Mouse (Mus musculus): ENCODE results near the gene Slc9a8. TPM values are rescaled to one million over a fixed set of nuclear protein-coding genes. Genes with fewer than 3 reads are reported as not detected.

Gene Slc9a8
- polyA plus RNA-seq, 2 experiments from 2014 or later = 42.4 to 75.1 TPM

- no peak for ATAC-seq
Measured at GRCm38 (mm10) chr2:167415970-167416563, 5.4 kb upstream of the Slc9a8 start.

- ATAC-seq = no peak
Measured at GRCm38 (mm10) chr2:167417048-167417447, 4.5 kb upstream of the Slc9a8 start.

GRCm38 (mm10) chr2:167417694-167418093 lies 3.8 kb upstream of the Slc9a8 start:
- no peak for ATAC-seq

GRCm38 (mm10) chr2:167419204-167419603 lies 2.3 kb upstream of the Slc9a8 start:
- peak; percentile 42 for ATAC-seq

- ATAC-seq = no peak
Measured at GRCm38 (mm10) chr2:167420811-167421241, 686 bp upstream of the Slc9a8 start.

- ATAC-seq = no peak
Measured at GRCm38 (mm10) chr2:167422150-167422470, 598 bp downstream of the Slc9a8 start.

- no peak for ATAC-seq
Measured at GRCm38 (mm10) chr2:167423031-167423611, 1.6 kb downstream of the Slc9a8 start.

- no peak for ATAC-seq
Measured at GRCm38 (mm10) chr2:167424040-167424439, 2.5 kb downstream of the Slc9a8 start.

GRCm38 (mm10) chr2:167424516-167424915 lies 3.0 kb downstream of the Slc9a8 start:
- ATAC-seq = no peak

- no peak for ATAC-seq
Measured at GRCm38 (mm10) chr2:167425407-167425806, 3.9 kb downstream of the Slc9a8 start.

GRCm38 (mm10) chr2:167429596-167429995 lies 8.1 kb downstream of the Slc9a8 start:
- ATAC-seq = no peak

- no peak for ATAC-seq
Measured at GRCm38 (mm10) chr2:167430737-167431417, 9.4 kb downstream of the Slc9a8 start.

GRCm38 (mm10) chr2:167431418-167431776 lies 9.9 kb downstream of the Slc9a8 start:
- ATAC-seq = no peak

GRCm38 (mm10) chr2:167434570-167434969 lies 13.1 kb downstream of the Slc9a8 start:
- ATAC-seq = no peak

GRCm38 (mm10) chr2:167435631-167436030 lies 14.1 kb downstream of the Slc9a8 start:
- ATAC-seq = no peak

- ATAC-seq = no peak
Measured at GRCm38 (mm10) chr2:167436371-167436770, 14.9 kb downstream of the Slc9a8 start.

GRCm38 (mm10) chr2:167439422-167439821 lies 17.9 kb downstream of the Slc9a8 start:
- ATAC-seq = no peak

- ATAC-seq = no peak
Measured at GRCm38 (mm10) chr2:167443411-167444193, 22.1 kb downstream of the Slc9a8 start.

- ATAC-seq = peak; percentile 84
Measured at GRCm38 (mm10) chr2:167445911-167446780, 24.6 kb downstream of the Slc9a8 start.

- ATAC-seq = no peak
Measured at GRCm38 (mm10) chr2:167447207-167447606, 25.7 kb downstream of the Slc9a8 start.

GRCm38 (mm10) chr2:167447629-167448028 lies 26.1 kb downstream of the Slc9a8 start:
- ATAC-seq = no peak

Measured in CD4-positive, CD25-positive, alpha-beta regulatory T cell, adult 4 months (primary cell).